Mouse (Mus musculus) liver, embryonic 14 days (tissue): ENCODE results near the gene Psmd13. TPM values are rescaled to one million over a fixed set of nuclear protein-coding genes. Genes with fewer than 3 reads are reported as not detected.

Experiments used
- polyA plus RNA-seq: library from polyadenylated mRNA; depleted of rRNA; stranded (reverse); fragments of >200 nt; gene quantifications from 2 replicates; pipeline ENCODE4 v1.2.3, GENCODE M21; 2012; rRNA removed

The Psmd13 gene
- polyA plus RNA-seq, result 50.0 and 57.2 TPM in 2 replicates

DNA sequence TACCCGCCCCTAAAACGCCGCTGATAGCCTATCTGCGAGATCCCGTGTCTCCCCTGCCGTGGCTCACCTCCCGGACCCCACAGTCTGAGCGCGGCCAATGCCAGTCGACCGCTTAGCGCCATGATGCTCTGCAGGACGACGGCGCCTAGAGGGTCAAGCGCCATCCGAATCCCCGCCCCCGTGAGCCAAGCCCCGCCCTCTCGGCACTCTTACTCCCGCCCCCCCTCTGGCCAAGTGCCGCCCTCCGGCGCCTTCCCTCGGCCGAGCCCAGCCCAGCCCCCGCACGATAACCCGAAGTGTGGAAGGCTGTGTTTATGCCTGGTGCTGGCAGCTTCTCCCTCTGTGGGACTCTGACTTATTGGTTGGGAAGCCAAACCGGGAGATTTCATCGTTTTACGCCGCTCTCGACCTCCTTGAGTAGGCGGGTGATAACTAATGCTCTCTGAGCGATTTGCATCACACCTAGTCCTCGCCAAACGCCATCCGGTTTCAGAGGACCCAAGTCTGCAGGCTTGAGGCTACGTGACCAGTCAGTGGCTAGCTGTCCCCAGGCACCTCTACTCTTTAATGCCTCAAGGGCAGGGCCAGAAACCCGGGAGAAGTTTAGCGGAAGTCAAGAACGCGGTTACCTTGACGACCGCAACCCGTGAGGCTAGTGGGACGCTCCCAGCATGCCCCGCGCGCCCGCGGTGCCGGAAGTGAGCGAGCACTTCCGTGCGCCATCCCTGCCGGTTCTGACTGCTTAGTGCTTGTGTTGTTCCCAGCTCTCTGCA, at the start of gene Psmd13, which contains the start of gene Sirt3:
Gene Psmd13 (plus strand): TSS at position 273 of the 773 bp plus-strand sequence.
Gene Sirt3 (minus strand): TSS at position 614 of the 773 bp plus-strand sequence.

DNA sequence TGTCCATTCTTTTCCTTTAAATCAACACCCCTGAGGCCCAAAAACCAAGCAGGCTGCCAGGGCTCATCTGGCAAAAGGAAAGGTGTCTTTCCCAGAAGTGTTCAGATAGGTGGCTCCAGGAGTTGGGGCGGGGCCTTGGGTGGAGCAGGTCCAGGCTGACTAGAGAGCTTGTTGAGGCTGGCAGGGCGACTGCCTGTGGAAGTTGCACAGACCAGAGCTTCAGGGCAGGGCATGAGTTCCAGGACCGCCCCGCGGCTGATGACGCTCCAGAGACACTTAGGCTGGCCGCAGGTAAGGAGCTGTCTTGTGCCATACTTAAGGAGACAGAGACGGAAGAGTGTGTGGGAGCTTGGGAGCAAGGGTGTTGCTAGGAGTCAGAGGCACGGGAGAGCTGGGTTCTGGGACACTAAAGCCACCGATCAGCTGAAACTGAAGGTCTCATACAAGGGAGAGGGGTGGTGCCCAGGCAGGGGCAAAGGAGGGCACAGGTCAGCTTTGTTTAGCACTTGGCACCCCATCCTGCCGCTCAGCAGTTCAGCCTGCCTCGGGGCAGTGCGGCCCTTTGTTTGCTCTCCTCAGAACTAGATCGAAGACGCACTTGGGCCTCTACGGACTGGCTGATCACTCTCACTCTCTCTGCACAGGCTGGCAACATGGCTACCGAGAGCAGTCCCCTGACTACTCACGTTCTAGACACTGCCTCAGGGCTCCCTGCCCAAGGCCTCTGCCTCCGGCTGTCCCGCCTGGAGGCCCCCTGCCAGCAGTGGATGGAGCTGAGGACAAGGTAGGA, 46.6 kb upstream of the Psmd13 start, which contains the start of gene Urah:
Gene Urah (plus strand): TSS at position 51 of the 790 bp plus-strand sequence.

DNA sequence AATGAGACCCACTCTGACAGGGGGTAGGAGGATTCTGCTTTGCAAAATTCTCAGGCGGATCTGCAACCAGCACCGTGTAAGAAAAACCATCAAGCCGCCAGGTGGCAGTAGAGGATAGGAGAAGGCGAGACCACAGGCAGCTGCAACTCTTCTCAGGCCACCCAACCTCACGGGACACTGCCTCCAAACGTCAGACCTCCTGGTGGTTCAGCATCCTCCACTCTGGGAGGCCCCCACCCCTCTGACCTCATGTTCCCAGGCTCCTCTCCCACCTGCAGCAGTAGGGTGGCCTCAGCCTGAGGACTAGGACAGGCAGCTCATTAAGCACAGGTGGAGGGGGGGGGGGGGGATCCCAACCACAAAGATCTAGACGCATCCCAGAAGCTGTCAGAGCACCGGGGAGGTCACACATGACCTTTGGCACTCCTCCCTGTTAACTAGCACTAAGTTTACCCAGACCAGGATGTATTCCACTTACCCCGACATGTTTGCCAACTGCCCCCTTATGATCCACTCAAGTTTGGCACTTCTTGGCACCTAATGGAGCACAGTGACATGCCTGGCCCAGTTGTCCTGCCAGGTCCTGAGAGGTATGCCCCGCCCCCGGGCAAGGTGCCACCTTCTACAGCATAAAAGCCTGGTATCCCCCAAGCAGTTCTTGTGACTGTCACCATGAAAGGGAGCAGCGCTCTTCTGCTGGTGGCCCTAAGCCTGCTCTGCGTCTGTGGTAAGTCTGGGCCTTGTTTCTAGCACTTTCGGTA, 36.7 kb upstream of the Psmd13 start, which contains the start of gene Scgb1c1:
Gene Scgb1c1 (plus strand): TSS at position 643 of the 761 bp plus-strand sequence.

DNA sequence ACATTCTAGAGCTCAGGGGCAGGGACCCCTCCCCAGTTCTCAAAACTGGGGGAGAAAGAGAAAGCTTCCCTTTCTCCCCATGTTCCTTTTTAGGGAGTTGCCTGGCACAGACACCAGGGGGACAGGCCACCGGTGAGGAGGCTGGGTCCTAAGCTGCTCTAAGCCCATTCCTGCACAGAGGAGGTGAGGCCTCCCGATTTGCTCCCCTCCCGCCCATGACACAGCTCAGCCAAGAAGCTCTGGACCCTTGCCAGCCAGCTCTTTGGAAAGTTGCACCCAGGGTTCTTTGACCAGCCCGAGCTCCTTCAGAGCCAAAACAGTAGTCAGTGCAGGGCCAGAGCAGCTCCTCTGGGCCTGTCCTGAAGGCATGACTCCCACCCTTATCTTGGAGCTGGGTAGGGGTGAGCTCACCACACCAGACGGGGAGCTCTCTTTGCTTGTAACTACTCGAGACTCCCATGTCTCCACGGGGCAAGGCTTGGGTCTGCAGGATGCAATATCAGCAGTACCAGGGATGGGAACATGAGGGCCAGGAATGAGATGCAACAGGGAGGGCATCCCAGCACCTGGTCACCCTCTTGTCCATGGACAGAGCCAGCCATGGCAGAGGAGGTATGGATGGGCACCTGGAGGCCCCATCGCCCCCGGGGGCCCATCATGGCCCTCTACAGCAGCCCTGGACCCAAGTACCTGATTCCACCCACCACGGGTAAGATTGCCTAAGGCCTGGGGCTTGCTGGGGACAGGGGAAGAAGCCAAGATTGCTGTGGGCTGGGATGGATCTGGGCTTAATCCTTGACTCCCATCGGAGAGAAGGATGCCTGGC, 33.8 kb upstream of the Psmd13 start, which contains the start of gene Odf3:
Gene Odf3 (plus strand): TSS at position 51 of the 826 bp plus-strand sequence.

DNA sequence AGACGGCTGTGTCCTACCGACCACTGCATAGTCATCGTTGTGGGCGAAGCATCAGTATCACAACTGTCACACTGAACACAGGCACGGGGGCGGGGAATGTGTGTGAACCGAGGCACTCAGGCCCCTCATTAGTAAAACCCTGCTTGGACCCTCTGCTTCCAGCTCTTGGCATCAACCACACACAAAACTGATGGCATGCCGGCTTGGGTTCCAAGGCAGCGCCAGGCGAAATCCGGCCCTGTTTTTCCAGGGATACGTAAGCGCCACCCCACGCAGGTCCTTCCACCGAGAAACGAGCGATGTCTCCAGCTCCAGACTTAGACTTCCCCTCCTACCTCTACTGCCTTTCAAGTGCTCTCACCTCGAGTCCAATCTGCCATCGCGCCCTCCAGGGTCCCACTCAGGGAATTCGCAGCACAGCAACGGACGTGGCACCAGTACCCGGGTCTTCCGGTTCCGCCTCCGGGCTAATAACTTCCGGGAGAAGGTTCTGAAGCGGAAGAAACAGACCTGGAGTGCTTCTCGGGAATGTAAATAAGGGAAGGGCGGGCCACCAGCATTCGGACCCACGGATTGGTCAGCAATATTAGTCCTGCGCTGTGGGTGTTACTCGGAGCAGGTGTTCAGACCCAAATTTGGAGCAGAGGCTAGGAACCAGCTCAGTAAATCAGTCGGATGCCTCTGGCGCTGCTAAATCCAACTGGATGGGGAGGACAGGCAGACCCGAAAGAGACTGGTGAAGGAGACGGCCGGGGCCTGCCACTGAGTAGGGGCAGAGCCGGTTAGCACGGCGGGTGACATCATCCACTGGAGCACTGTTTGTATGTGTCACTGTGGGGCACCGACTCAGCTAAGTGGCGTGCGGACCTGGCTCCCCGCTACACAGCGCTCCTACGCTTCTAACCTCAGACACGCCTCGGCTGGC, 25.6 kb upstream of the Psmd13 start, which contains the start of gene Gm45785:
Gene Gm45785 (minus strand): TSS at position 472 of the 925 bp plus-strand sequence.

DNA sequence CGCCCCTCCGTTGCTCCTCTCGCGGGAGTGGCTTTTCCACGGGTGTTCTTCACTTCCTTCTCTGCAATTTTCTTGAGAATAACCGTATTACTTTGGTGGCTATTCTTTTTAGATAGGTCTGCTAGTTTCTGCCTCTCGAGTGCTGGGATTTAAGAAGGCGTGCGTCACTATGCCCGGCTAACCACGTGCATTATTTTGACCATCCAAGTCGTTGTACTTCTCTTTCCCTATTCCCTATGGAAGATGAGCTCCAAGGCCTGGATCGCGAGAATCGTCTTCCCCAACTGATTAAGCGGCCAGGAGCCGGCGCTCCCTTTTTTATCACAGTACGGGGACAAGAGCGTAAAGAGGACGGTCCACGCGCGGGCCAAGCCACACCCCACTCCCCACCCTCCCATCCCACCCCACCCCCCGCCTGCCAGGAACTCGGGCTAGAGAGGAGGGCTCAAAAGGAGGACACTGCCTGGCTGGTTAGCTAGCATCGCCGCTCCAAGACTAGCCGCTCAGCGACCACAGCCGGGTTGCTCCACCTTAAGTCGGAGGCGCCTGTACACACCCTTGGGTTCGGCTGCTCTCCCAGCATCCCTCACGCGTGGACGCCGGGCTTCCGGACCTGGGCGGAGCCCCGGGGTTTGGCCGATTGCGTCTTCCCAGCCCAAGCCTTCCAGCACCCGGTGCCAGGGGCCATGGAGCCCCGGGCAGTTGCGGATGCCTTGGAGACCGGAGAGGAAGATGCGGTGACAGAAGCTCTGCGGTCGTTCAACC, 24.8 kb upstream of the Psmd13 start, which contains the start of gene Ric8a:
Gene Ric8a (plus strand): TSS at position 173 of the 765 bp plus-strand sequence.

DNA sequence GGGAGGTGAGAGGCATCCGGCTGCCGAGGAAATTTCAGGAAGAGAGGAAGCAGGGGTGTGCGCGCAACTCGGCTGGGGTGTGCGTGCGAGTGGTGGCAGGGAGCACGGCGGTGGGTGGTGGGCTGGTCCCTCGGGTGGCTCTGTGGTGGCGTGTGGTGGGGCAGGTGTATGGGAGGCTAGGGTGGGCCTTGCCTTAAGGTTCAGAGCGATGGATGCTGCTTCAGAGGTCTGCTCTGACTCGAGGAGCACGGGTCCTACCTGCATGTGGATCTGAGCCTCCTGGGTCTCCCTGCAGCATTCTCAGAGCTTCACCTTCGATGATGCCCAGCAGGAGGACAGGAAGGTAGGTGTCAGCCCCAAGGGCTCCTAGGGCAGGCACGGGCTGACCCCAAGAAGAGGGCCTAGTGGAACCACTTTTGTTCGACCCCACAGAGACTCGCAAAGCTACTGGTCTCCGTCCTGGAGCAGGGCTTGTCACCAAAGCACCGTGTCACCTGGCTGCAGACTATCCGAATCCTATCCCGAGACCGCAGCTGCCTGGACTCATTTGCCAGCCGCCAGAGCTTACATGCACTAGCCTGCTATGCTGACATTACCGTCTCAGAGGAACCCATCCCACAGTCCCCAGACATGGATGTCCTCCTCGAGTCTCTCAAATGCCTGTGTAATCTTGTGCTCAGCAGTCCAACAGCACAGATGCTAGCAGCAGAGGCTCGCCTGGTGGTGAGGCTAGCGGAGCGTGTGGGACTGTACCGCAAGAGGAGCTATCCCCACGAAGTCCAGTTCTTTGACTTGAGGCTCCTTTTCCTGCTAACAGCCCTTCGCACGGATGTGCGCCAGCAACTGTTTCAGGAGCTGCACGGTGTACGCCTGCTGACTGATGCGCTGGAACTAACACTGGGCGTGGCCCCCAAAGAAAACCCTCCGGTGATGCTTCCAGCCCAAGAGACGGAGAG, 23.9 kb upstream of the Psmd13 start, which contains the start of gene Bet1l:
Gene Bet1l (minus strand): TSS at position 28 of the 956 bp plus-strand sequence.

DNA sequence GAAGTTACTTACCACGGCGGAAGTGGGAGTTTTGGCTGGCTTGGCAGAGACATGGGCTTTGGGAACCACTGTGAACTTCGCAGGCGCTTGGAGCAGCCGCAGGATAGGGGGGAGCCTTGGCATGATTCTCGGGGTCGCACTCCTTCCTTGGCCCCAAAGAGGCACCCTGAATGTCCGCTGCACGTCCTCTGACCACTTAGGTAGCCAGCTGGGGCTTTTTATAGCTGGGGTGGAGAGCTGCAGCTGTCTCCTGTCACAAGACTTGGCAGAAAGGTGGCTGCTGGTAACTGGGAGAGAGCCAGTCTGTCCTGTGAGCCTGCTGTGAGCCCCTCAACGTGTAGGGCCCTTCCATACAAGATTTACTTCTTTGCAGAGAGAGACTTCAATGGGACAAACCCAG, 18.5 kb downstream of the Psmd13 start, which contains the start of gene Cox8b:
Gene Cox8b (minus strand): TSS at position 227 of the 400 bp plus-strand sequence.

DNA sequence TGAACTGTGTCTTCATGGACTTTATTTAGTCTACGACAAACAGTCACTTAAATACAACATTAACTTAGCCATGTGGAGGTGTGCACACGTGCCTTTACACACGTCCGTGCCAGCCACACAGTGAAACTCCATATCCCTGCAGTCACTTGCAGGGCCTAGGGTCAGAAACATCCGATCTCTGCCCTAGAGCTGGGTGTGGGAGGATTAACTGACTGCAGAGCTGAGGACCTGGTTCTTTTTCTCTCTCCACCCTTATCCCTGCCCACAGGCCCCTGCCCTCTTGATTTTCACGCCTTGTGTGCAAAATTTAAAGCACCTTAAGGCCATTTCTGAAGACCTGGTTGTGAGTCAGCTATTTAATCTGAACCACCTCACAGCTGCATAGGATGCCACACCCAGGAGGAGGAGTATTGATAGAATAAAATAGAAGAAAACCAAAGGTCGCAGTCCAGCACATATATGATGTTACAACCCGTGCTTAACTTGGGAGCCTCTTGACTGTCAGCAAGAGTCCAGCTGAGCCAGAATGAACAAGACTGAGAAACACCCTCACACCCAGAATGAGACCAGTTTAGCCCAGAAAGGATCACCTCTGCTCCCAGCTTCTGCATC, 38.8 kb downstream of the Psmd13 start, which contains the start of gene Nlrp6:
Gene Nlrp6 (plus strand): TSS at position 485 of the 612 bp plus-strand sequence.

DNA sequence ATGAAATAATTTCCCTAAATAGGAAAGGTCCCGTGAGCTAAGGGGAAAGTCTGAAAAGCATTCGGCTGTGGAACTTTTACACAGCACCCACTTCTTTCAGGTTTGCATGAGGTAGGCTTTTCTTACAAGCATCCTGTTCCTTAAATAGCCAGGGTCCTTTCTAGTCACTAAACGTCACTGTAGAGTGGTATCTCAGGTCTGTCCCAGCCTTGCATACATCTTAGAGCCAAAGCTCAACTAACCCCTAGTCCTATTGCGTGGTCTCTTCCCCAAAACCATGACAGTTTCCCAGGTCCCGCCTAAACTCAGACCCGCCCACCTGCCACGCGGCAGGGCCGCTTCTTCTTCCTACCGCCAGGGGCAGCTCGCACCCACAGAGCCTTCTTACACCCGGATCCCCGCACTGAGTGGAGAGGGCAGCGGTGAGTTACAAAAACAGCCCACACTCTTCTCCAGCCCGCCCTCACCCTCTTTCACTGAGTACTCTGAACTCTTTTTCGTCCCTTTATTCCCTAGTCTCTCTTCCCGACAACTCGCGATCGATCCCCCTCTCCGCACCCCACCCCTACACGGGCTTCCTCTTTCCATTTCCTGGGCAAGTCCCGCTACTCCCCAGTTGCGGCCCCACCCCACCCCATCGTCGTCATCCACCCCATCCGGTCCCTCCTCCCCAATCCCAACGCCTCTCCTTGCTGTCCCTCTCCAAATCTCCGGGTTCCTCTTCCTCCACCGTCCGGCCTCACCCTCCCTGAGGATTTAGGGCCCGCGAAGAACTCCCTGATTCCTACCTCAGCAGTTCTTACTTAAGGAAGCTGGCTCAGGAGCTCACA, 59.7 kb downstream of the Psmd13 start, which contains the start of gene Pgghg:
Gene Pgghg (plus strand): TSS at position 170 of the 830 bp plus-strand sequence.

Other genes with a start within 250 kb of the Psmd13 start
- gene Olfr53, start 235.5 kb upstream of the Psmd13 start, polyA plus RNA-seq, result not detected in 2 replicates
- not detected in 2 replicates for gene Olfr539, start 222.0 kb upstream of the Psmd13 start, polyA plus RNA-seq
- gene Olfr45, start 200.0 kb upstream of the Psmd13 start, polyA plus RNA-seq, result not detected in 2 replicates
- gene Olfr541, start 184.7 kb upstream of the Psmd13 start, polyA plus RNA-seq, result not detected in 2 replicates
- 0.06 and 0.07 TPM in 2 replicates for gene Cyp2e1, start 118.2 kb upstream of the Psmd13 start, polyA plus RNA-seq
- gene Syce1, start 94.1 kb upstream of the Psmd13 start, polyA plus RNA-seq, result 0.05 and 0.12 TPM in 2 replicates
- 0.11 and 0.14 TPM in 2 replicates for gene Zfp941, start 59.8 kb upstream of the Psmd13 start, polyA plus RNA-seq
- 7.3 and 8.3 TPM in 2 replicates for gene Urah, start 47.0 kb upstream of the Psmd13 start, polyA plus RNA-seq
- not detected in 2 replicates for gene Scgb1c1, start 36.4 kb upstream of the Psmd13 start, polyA plus RNA-seq
- not detected in 2 replicates for gene Odf3, start 34.2 kb upstream of the Psmd13 start, polyA plus RNA-seq
- not detected in 2 replicates for gene Gm45785, start 25.6 kb upstream of the Psmd13 start, polyA plus RNA-seq
- gene Ric8a, start 25.0 kb upstream of the Psmd13 start, polyA plus RNA-seq, result 14.7 and 15.6 TPM in 2 replicates
- gene Bet1l, start 24.4 kb upstream of the Psmd13 start, polyA plus RNA-seq, result 10.5 and 11.7 TPM in 2 replicates
- 12.5 and 15.1 TPM in 2 replicates for gene Sirt3, start 341 bp downstream of the Psmd13 start, polyA plus RNA-seq
- gene Cox8b, start 18.5 kb downstream of the Psmd13 start, polyA plus RNA-seq, result 0.48 TPM in 1 of 2 replicates, not detected in the other
- gene Nlrp6, start 38.9 kb downstream of the Psmd13 start, polyA plus RNA-seq, result 5.6 and 7.4 TPM in 2 replicates
- gene Pgghg, start 59.4 kb downstream of the Psmd13 start, polyA plus RNA-seq, result 6.0 and 7.0 TPM in 2 replicates
- gene Ifitm5, start 68.3 kb downstream of the Psmd13 start, polyA plus RNA-seq, result 0.38 and 0.46 TPM in 2 replicates
- not detected in 2 replicates for gene Gm45717, start 74.0 kb downstream of the Psmd13 start, polyA plus RNA-seq
- gene Ifitm2, start 74.0 kb downstream of the Psmd13 start, polyA plus RNA-seq, result 219 and 222 TPM in 2 replicates
- 29.1 and 33.2 TPM in 2 replicates for gene Ifitm1, start 85.3 kb downstream of the Psmd13 start, polyA plus RNA-seq
- gene Ifitm3, start 128.8 kb downstream of the Psmd13 start, polyA plus RNA-seq, result 28.7 and 41.6 TPM in 2 replicates
- gene Ifitm6, start 136.0 kb downstream of the Psmd13 start, polyA plus RNA-seq, result 8.3 and 10.9 TPM in 2 replicates
- gene Gm17387, start 147.2 kb downstream of the Psmd13 start, polyA plus RNA-seq, result not detected in 2 replicates
- gene B4galnt4, start 179.1 kb downstream of the Psmd13 start, polyA plus RNA-seq, result 0.59 and 0.76 TPM in 2 replicates
- gene Pkp3, start 196.2 kb downstream of the Psmd13 start, polyA plus RNA-seq, result 0.38 and 0.48 TPM in 2 replicates
- 9.1 and 10.7 TPM in 2 replicates for gene Sigirr, start 218.6 kb downstream of the Psmd13 start, polyA plus RNA-seq
- gene Ano9, start 235.8 kb downstream of the Psmd13 start, polyA plus RNA-seq, result 0.36 TPM in 2 replicates
- 62.0 and 81.0 TPM in 2 replicates for gene Ptdss2, start 240.4 kb downstream of the Psmd13 start, polyA plus RNA-seq